Mouse (Mus musculus): ENCODE results near the gene Pdcd7.

- TF ChIP-seq GATA1 (IDR thresholded peaks at IDR 0.05; ENCODE audit: low read length), result no peak
- no peak for TF ChIP-seq TAL1 (IDR thresholded peaks at IDR 0.05; ENCODE audit: low read length)
These were observed 23.5 kb upstream of the Pdcd7 start for GRCm38 (mm10) chr9:65322255-65322900.

Data from erythroblast, embryonic 14.5 days (primary cell).